Mouse (Mus musculus) liver, embryonic 16.5 days (tissue): Measurements from ENCODE around the gene Med26. TPM values are rescaled to one million over a fixed set of nuclear protein-coding genes. Genes with fewer than 3 reads are reported as not detected.
A peak's percentile ranks its signal among the peaks of the same experiment; 100 is the strongest.

Experiments
- ATAC-seq: fragments of 200-750 bp; cut with Nextera tagmentation; 2 replicates; pipeline ENCODE4 v1.8.0; 2017; ENCODE audit warnings: low read depth, mild to moderate bottlenecking, moderate number of reproducible peaks, moderate library complexity
- H3K27ac ChIP-seq: fragments of 300-500 bp; sonication (generic); 2 replicates; pipeline ENCODE4 v1.5.1; 2014; ENCODE audit warnings: mild to moderate bottlenecking, low read length
- H3K27me3 ChIP-seq: fragments of 300-500 bp; sonication (generic); 2 replicates; pipeline ENCODE4 v1.6.1; 2014; ENCODE audit warnings: low read depth, low read length, mixed read lengths; ENCODE audit not compliant: control insufficient read depth, insufficient read depth
- H3K36me3 ChIP-seq: fragments of 300-500 bp; sonication (generic); 2 replicates; pipeline ENCODE4 v1.6.1; 2014; ENCODE audit warnings: mild to moderate bottlenecking; ENCODE audit not compliant: control insufficient read depth, insufficient read depth
- H3K4me1 ChIP-seq: fragments of 300-500 bp; sonication (generic); 2 replicates; pipeline ENCODE4 v1.6.1; 2014; ENCODE audit warnings: low read depth, low read length, mixed read lengths; ENCODE audit not compliant: control insufficient read depth
- H3K4me2 ChIP-seq: fragments of 300-500 bp; sonication (generic); 2 replicates; pipeline ENCODE4 v1.6.1; 2014; ENCODE audit warnings: low read depth, low read length, mixed read lengths
- H3K4me3 ChIP-seq: fragments of 300-500 bp; sonication (generic); 2 replicates; pipeline ENCODE4 v1.5.1; 2014; ENCODE audit warnings: low read depth, mild to moderate bottlenecking, low read length
- H3K9ac ChIP-seq: fragments of 300-500 bp; sonication (generic); 2 replicates; pipeline ENCODE4 v1.6.1; 2014; ENCODE audit warnings: low read depth, low read length
- H3K9me3 ChIP-seq: fragments of 300-500 bp; sonication (generic); replicated peaks from 2 replicates; pipeline ENCODE4 v1.6.1; 2016; ENCODE audit warnings: low read length; ENCODE audit not compliant: control insufficient read depth
- WGBS: fragments of 180-500 bp; shearing (Covaris S2); extraction: QIAGEN DNeasy Blood & Tissue Kit; methylation state at CpG from one replicate; pipeline ENCODE4 v1.1.7; 2014; ENCODE audit not compliant: insufficient replicate concordance; 5-methylcytosine and 5-hydroxymethylcytosine counted together
- polyA plus RNA-seq: library from polyadenylated mRNA; unstranded; fragments of >200 nt; fragmentation: Nextera tagmentation; extraction: Ambion mirVana; gene quantifications from 2 replicates; pipeline ENCODE4 v1.2.1, GENCODE M21; 2015

The Med26 gene
- polyA plus RNA-seq, 1 experiment from 2014 or later: 6.2 TPM

GRCm38 (mm10) chr8:72474826-72475546 lies 73.1 kb downstream of the Med26 start, which contains the start of gene Cherp:
Gene Cherp (minus strand): TSS chr8:72475226.
- no peaks in the 10 kb centered on the region for H3K9me3 ChIP-seq
- H3K4me2 ChIP-seq: peak within 1 kb of the TSS; percentile 98
- peaks cover 20% of the 10 kb centered on the region for H3K36me3 ChIP-seq
- under 1% methylated on average over 80 of the region's 80 CpGs for WGBS
- H3K27ac ChIP-seq: peak within 1 kb of the TSS; percentile 88
- H3K27me3 ChIP-seq: no peaks in the 10 kb centered on the region
- peak within 1 kb of the TSS; percentile 89 for H3K9ac ChIP-seq
- peak within 1 kb of the TSS; percentile 96 for H3K4me3 ChIP-seq
- H3K4me1 ChIP-seq: peaks cover 26% of the 10 kb centered on the region
- ATAC-seq: peak; percentile 96

- Histone ChIP-seq H3K27me3 (no peaks in the 10 kb centered on the region), H3K4me1 (peaks cover 14% of the 10 kb centered on the region), H3K4me3 (no peak overlapping the region), H3K4me2 (no peak overlapping the region), H3K9me3 (no peaks in the 10 kb centered on the region), H3K27ac (no peak overlapping the region), H3K9ac (no peak overlapping the region), H3K36me3 (peaks cover 59% of the 10 kb centered on the region)
- 89% methylated on average over 6 of the region's 7 CpGs for whole genome bisulfite sequencing
- ATAC-seq: no peak
Measured at GRCm38 (mm10) chr8:72470684-72471083, 77.4 kb downstream of the Med26 start.

- H3K36me3 ChIP-seq: peaks cover 66% of the 10 kb centered on the region
- no peak overlapping the region for H3K9ac ChIP-seq
- peaks cover 11% of the 10 kb centered on the region for H3K4me1 ChIP-seq
- H3K4me2 ChIP-seq: no peak overlapping the region
- no peak overlapping the region for H3K27ac ChIP-seq
- H3K4me3 ChIP-seq: no peak overlapping the region
- WGBS: 87% methylated on average over 8 of the region's 8 CpGs
- ATAC-seq: no peak
- no peaks in the 10 kb centered on the region for H3K27me3 ChIP-seq
- H3K9me3 ChIP-seq: no peaks in the 10 kb centered on the region
Measured at GRCm38 (mm10) chr8:72469984-72470383, 78.1 kb downstream of the Med26 start.

GRCm38 (mm10) chr8:72469243-72469642 lies 78.8 kb downstream of the Med26 start:
- ATAC-seq: peak; percentile 38
- no peak overlapping the region for H3K9ac ChIP-seq
- 65% methylated on average over 2 of the region's 2 CpGs for WGBS
- H3K4me1 ChIP-seq: peaks cover 9% of the 10 kb centered on the region
- peaks cover 70% of the 10 kb centered on the region for H3K36me3 ChIP-seq
- H3K4me2 ChIP-seq: no peak overlapping the region
- no peak overlapping the region for H3K27ac ChIP-seq
- H3K4me3 ChIP-seq: no peak overlapping the region
- no peaks in the 10 kb centered on the region for H3K9me3 ChIP-seq
- no peaks in the 10 kb centered on the region for H3K27me3 ChIP-seq

GRCm38 (mm10) chr8:72464211-72464610 lies 83.9 kb downstream of the Med26 start:
- no peaks in the 10 kb centered on the region for H3K9me3 ChIP-seq
- peaks cover 88% of the 10 kb centered on the region for H3K36me3 ChIP-seq
- 79% methylated on average over 10 of the region's 10 CpGs for WGBS
- H3K4me1 ChIP-seq: no peaks in the 10 kb centered on the region
- H3K9ac ChIP-seq: no peak overlapping the region
- H3K4me3 ChIP-seq: no peak overlapping the region
- ATAC-seq: no peak
- H3K4me2 ChIP-seq: no peak overlapping the region
- H3K27me3 ChIP-seq: no peaks in the 10 kb centered on the region
- no peak overlapping the region for H3K27ac ChIP-seq

GRCm38 (mm10) chr8:72459881-72460533 lies 88.1 kb downstream of the Med26 start:
- H3K4me2 ChIP-seq: no peak overlapping the region
- no peaks in the 10 kb centered on the region for H3K9me3 ChIP-seq
- peaks cover 49% of the 10 kb centered on the region for H3K36me3 ChIP-seq
- H3K27me3 ChIP-seq: no peaks in the 10 kb centered on the region
- no peaks in the 10 kb centered on the region for H3K4me1 ChIP-seq
- no peak for ATAC-seq
- H3K9ac ChIP-seq: no peak overlapping the region
- 76% methylated on average over 4 of the region's 4 CpGs for WGBS
- no peak overlapping the region for H3K27ac ChIP-seq
- no peak overlapping the region for H3K4me3 ChIP-seq

GRCm38 (mm10) chr8:72458457-72458856 lies 89.6 kb downstream of the Med26 start:
- Histone ChIP-seq H3K4me1 (no peaks in the 10 kb centered on the region), H3K27me3 (no peaks in the 10 kb centered on the region), H3K36me3 (peaks cover 41% of the 10 kb centered on the region), H3K9me3 (peaks cover 2% of the 10 kb centered on the region; the same call in 1 of the 2 replicates), H3K27ac (no peak overlapping the region), H3K4me2 (no peak overlapping the region), H3K9ac (no peak overlapping the region), H3K4me3 (no peak overlapping the region)
- 78% methylated on average over 6 of the region's 6 CpGs for WGBS
- ATAC-seq: no peak

GRCm38 (mm10) chr8:72457806-72458205 lies 90.3 kb downstream of the Med26 start:
- no peak for ATAC-seq
- Histone ChIP-seq H3K9me3 (peaks cover 2% of the 10 kb centered on the region; the same call in 1 of the 2 replicates), H3K4me1 (no peaks in the 10 kb centered on the region), H3K9ac (no peak overlapping the region), H3K4me3 (no peak overlapping the region), H3K27ac (no peak overlapping the region), H3K27me3 (no peaks in the 10 kb centered on the region), H3K36me3 (peaks cover 34% of the 10 kb centered on the region), H3K4me2 (no peak overlapping the region)
- 87% methylated on average over 3 of the region's 3 CpGs for WGBS

- Histone ChIP-seq H3K4me1 (0 out of 2 replicates have a peak, but pooled peaks cover 4% of the 10 kb centered on the region), H3K4me2 (no peak overlapping the region), H3K4me3 (no peak overlapping the region), H3K9ac (no peak overlapping the region), H3K27ac (no peak overlapping the region), H3K9me3 (peaks cover 2% of the 10 kb centered on the region; the same call in 1 of the 2 replicates), H3K27me3 (no peaks in the 10 kb centered on the region), H3K36me3 (peaks cover 10% of the 10 kb centered on the region)
- WGBS: 75% methylated on average over 4 of the region's 4 CpGs
- no peak for ATAC-seq
Measured at GRCm38 (mm10) chr8:72455317-72455716, 92.8 kb downstream of the Med26 start.
